Mouse (Mus musculus) ES-E14 (cell line): ENCODE results near the gene Dhx16.

Experiments used
- CHD2 ChIP-seq: IDR thresholded peaks from 2 replicates; pipeline ENCODE4 v1.6.1; 2014; ENCODE audit warnings: mild to moderate bottlenecking, low read depth, low read length, inconsistent platforms
- HCFC1 ChIP-seq: IDR thresholded peaks from 2 replicates; pipeline ENCODE4 v1.6.1; 2012; ENCODE audit warnings: low read length, inconsistent platforms, borderline replicate concordance; ENCODE audit not compliant: insufficient read depth
- MAFK ChIP-seq: IDR thresholded peaks from 2 replicates; pipeline ENCODE4 v1.6.1; 2014; ENCODE audit warnings: mild to moderate bottlenecking, low read depth, low read length, inconsistent platforms; ENCODE audit not compliant: insufficient read depth
- ZC3H11A ChIP-seq: IDR thresholded peaks from 2 replicates; pipeline ENCODE4 v1.6.1; 2012; ENCODE audit warnings: low read depth, mild to moderate bottlenecking, inconsistent platforms, low read length, borderline replicate concordance

DNA sequence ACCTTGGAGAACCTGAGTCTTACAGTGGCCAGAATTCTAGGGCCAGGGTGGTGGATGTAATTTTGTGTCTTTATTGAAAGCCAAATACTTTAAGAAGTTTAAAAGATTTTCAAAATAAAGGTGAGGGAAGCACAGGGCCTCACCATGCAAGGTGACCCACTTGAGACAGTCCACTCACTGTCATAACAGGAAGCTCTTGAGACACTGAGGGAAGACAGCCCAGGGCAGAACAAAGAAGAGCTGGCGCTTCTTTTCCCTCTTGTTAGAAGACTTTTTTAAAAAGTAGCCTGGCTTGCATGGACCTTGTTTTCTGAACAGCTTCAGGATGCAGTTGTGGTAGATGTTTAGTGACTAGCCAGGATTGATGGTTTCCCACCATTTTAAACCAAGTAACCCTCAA lies 40.8 kb downstream of the Dhx16 start:
- TF ChIP-seq ZC3H11A (no peak), HCFC1 (no peak), MAFK (no peak), CHD2 (no peak)
